Mouse (Mus musculus) ovary, postnatal 36 days (tissue): ENCODE data around the gene Mrtfa.

ENCODE experiments used
- DNase-seq: peaks from one replicate; pipeline ENCODE4 v3.0.0; 2022; ENCODE audit warnings: low spot score, mixed read lengths

Mrtfa gene

DNA sequence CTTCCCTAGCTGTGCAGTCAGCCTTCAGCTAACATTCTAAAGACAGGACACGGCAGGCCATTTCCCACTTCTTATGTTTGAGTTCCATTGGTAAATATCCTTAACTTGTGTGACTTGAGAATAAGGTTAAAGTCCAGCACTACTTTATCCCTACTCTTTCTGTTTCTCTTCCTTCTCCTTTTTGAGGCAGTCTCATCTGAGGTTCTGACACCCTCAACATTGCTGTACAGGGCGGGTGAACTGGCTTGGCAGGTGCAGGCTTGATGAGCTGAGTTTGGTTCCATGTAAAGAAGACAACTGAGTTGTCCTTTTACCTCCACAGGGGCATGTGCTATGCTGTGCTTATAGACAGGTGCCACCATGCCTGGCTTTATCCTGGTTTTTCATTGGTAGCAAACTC, 207.3 kb downstream of the Mrtfa start:
- no peak for DNase-seq

DNA sequence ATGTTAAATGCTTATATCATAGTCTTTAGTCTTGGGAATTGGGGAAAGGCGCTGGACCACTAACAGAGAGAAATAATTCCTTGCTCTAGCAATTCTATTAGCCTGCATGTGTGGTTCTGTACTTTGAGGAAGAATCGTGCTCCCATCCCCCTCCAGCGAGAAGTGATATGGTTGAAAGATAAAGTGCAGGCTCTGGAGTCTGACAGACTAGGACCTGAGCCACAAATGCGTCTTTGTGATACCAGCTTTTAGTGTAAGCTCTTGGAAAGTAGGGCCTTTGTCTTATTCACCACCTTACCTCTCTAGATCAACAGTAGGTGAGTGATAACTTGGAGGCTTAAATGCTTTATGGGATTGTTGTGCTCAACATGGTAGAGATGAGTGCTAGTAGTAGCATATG, 209.4 kb downstream of the Mrtfa start:
- DNase-seq, result no peak

DNA sequence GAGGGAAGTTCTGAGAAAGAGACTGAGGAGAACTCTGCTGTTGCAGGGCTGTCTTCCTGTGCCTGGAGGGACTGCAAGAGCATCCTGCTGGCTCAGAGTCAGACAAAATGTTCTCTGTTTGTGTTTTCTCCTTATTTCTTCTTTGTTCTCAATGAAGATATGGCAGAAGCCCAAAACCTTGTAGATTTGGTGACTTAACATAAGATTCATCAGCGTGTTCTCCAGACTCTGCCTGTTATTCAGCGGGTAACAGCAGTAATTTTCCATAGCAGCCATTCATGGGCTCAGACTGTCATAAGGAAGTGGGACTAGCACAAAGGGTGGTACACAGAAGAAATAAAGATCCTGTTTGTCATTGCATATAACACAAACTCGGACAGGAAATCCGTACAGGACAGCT, 210.9 kb downstream of the Mrtfa start:
- no peak for DNase-seq

DNA sequence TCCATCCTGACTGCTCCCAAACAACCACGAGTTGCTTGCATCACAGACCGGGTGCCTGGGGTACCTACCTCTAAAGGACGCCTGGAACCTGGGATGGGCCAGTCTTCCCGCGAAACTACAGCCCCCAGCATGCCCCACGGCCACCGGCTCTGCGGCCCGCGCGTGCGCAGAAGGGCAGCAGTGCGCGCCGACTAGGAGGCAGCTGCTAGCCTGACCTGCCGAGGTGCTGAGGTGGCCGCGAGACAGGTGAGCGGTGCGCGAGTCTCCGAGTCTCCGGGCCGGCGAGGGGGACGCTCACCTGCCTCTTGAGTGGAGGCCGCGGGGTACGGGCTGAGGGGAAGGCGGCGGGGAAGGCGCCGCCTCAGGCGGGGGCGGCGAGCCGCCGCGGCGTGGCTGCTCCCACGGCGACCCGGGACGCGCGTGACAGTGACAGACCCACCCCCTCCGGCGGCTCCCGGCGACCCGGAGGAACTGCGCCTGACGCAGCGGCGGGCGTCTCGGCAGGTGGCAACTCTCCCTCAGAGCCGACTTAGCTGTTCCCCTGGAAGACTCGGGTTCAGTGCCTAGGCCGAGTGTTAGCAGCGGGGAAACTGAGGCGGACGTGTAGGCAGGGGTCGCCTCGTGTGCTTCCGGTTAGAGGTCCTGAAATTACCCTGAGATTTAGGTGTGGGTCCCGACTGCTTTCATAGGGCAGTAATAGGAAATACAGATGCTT, 212.8 kb downstream of the Mrtfa start, which contains the start of gene Sgsm3:
Gene Sgsm3 (plus strand): TSS at position 146 of the 715 bp plus-strand sequence.
- peak; percentile 86 for DNase-seq

DNA sequence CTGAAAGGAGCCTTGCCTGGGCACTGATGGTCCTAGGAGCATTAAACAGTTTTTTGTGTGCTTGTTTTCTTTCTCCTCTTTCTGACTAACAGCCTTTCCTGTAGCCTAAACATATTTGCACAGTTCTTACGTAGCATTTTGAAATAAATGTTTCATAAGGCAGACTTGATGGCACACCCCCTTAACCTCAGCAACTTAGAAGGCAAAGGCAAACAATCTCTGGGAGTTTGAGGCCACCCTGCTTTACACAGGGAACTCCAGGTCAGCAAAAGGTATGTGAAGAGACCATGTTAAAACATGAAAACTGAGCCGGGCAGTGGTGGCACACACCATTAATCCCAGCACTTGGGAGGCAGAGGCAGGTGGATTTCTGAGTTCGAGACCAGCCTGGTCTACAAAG, 214.9 kb downstream of the Mrtfa start:
- no peak for DNase-seq

DNA sequence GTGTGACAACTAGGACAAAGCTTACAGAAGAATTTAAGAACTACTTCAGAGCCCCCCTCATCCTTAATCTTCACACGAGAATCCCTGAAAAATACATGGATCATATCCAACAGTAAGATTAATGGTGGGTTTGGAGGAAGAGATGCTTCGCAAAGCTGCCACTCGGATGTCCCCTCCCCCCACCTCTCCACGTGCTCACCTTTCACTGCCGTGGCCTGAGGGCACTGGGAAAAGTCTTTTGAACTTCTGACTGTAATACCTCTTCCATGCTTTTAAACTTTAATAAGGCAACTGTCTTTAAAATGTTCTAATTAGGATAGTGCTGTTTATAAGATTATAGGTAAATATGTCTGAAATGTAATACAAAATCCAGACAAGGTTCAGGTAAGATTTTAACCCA, 216.2 kb downstream of the Mrtfa start:
- no peak for DNase-seq

DNA sequence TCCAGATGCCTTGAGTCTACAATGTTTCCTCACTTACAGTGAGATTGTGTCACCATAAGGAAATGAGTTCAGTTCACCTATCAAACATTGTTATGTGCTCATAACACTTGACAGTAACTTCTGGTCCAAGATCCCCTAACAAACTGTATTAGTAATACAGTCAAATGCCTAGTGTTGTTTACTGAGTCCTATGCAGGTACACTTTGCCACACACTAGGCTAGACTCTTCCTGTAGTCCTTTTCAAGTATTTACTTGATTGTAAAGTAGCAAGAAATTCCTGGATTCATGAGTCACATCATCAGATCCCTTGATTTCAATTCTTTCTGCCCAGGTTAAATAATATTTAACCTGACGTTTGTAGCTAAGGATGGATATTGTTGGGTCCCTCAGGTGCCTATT, 221.2 kb downstream of the Mrtfa start:
- no peak for DNase-seq
